Mouse (Mus musculus) retina, postnatal 1 day (tissue): ENCODE results near the gene Ppp1r13b.

Experiments
- DNase-seq: peaks from one replicate; pipeline ENCODE4 v3.0.0-alpha.2; 2012

The Ppp1r13b gene

GRCm38 (mm10) chr12:111916514-111917217 is 8.8 kb upstream of the Ppp1r13b start:
- DNase-seq = peak; percentile 40

GRCm38 (mm10) chr12:111915781-111916180 is 7.9 kb upstream of the Ppp1r13b start:
- DNase-seq = no peak

GRCm38 (mm10) chr12:111914031-111914430 is 6.1 kb upstream of the Ppp1r13b start:
- DNase-seq = no peak

DNA sequence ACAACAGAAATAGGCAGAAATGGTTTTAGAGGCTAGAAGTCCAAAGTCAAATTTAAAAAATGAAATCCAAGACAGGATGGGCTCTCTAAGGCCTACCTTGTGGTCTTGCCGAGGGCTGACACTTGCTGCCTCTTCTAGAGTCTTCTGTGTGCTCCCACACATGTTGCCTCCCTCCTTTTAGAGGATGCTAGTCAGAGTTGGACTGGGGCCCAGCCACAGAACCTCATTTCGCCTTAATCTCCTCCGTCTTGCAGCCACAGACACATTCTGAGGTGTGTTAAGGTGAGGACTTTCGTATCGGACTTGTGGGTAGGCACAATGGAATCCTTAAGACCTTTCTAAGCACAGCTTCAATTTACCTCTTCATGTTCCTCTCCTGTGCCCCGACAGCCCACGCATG is 4.9 kb upstream of the Ppp1r13b start:
- DNase-seq = no peak

- no peak for DNase-seq
Observed at GRCm38 (mm10) chr12:111911796-111912195, 3.9 kb upstream of the Ppp1r13b start.

DNA sequence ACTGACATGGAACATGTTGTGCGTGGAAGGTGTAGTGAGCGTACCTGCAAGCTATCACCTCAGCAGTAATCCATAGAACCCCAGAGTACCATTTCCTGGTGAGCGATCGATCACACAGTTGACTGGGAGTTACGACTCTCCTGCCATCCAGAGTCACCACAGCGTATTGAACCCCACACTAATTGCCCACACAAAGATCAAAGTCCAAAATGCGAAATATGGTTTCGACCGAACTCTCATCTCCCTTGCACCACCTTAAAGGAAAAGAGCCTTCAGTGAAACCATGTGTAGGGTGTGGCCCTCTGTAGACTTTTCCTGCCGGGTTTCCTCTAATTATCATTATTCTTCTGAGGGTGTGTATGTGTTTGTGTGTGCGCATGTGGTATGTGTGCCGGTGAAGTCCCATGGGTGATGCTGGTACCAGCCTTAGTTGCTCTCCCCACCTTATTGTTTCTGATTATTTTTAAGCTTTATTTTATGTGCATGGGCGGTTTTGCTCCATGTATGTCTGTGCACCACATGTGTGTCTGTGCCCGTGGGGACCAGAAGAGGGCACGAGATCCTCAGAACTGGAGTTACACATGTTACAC is 3.4 kb upstream of the Ppp1r13b start:
- no peak for DNase-seq

DNA sequence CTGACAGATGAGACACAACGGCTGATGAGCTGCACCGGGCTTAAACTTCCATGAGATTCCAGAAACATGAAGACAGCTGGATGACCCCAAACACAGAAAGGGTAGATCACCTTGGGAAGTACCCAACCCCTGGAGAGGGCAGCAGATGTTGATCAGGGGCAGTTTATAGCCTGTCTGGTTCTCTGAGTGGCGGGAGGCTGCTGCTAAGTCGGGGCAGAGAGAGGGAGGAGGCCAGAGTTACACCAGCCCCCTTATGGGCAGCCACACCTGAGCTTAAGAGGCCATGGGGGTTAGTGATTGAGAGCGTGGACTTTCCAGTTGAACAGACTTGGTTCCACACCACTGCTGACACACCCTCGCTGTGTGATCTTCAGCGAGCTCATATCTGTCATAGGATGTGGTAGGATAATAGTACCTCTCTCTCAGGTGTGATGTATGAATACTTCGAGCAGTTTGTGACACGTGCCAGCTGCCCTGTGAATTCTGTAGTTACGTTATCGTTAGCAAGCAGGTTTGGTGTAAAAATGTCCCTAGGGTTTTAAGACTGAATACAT is 1.2 kb upstream of the Ppp1r13b start:
- no peak for DNase-seq

DNA sequence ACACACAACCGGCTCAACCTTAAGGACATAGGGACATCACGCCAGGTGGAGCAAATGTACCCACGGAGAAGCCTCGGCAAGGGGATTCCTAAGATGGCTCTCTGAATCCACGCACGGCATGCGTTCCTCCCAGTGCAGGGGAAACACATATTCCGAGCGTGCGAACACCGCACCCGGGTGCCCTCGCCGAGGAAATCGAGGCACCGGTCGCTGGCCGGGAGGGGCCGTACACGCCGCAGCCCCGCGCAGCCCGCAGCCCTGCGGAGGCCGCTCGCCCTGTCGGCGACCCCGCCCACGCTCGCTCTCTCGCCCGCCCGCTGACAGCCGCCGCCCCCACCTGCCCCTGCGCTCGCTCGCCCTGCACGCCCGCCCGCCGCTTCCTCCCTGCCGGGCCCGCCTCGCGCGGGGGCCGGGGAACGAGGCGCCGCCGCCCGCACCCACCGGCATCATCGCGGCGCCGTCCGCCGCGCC is 454 bp downstream of the Ppp1r13b start:
- DNase-seq = peak; percentile 35

GRCm38 (mm10) chr12:111906309-111906875 is 1.5 kb downstream of the Ppp1r13b start:
- no peak for DNase-seq

DNA sequence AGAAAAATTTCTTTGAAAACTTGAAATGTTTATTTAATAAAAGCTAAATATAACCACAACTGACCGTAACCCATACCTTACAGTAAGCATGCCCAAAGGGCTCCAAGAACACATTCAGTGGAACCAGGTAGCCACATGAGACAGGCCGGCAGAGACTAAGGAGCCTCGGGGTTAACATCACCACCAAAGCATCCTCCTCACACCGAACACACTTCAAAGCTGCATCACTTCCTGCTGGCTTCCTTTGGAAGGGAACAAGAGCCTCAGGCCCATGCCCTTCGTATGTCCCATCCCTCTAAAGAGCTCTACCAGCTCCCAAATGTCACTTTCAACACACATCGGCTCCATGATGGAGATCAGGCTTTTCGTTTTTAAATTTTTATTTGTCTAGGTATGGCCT is 5.4 kb downstream of the Ppp1r13b start:
- DNase-seq = no peak

GRCm38 (mm10) chr12:111901105-111901875 is 6.6 kb downstream of the Ppp1r13b start:
- no peak for DNase-seq

DNA sequence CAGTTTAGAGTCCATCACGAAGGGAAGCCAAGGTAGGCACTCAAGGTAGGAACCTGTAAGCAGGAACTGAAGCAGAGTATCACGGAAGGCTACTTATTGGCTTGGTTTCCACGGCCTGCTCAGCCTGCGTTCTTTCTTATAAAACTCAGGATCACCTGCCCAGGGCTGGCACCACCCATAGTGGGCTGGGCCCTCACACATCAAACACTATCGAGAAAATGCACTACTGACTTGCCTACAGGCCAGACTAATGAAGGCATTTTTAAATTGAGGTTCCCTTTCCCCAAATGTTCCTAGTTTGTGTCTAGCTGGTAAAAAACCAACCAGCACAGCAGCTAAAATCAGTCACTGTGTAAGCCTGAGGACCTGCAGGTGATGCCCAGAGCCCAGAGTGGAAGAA is 8.3 kb downstream of the Ppp1r13b start:
- DNase-seq = no peak

DNA sequence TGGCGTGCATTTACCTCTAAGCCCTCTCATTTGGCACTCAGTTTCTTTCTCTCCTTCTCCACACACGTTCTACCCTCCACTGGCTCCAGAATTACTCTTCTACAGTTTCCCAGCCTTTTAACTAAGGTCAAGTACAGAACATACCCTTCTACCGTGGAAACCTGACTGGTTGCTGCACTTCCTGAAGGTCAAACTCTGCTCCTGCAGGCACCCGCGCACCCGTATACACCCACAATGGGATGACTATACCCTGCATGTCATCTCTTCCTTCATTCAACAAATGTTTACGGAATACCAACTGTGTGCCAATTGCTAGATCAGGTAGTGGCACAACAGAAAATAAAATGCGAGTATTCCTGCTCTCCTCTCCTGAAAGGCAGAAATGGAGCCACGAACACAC is 9.2 kb downstream of the Ppp1r13b start:
- DNase-seq = no peak

GRCm38 (mm10) chr12:111896908-111897661 is 10.8 kb downstream of the Ppp1r13b start:
- DNase-seq = no peak

DNA sequence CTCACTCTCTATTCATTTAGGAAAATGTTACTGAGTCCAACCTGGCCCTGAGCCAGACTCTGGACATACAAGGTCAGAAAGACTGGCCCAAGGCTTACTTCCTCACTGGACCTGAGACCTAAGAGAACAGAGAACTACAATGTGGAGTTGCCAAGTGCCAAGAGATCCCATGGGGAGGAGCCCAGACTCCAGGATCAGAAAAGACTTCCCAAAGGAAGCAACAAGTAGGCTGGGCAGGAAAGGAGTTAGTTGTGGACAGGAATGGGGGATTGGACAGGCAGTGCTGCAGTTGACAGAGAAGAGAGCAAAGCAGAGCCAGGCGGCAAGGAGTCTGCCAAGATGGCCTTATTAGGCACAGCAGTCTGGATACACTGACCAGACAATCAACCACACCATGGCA is 13.8 kb downstream of the Ppp1r13b start:
- no peak for DNase-seq

DNA sequence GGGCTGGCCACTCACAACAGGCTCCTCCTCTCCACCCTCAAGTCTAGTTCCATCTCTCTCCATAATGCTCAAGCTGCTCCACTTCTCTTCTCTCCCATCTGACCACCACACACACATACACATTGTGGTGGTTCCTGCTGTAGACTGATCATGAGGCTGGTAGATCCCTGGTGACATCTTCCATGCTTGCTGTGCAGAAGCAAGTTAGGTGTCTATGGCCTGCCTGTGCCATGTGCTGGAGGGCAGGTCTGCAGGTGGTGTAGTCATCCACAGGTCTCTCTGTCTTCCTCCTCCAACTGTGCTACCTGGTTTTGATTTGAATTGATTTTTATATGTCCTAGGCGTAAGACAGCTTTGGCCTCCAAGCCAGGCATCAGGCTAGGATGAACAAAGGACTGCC is 14.9 kb downstream of the Ppp1r13b start:
- no peak for DNase-seq

- DNase-seq = no peak
Observed at GRCm38 (mm10) chr12:111891800-111892199, 16.1 kb downstream of the Ppp1r13b start.

DNA sequence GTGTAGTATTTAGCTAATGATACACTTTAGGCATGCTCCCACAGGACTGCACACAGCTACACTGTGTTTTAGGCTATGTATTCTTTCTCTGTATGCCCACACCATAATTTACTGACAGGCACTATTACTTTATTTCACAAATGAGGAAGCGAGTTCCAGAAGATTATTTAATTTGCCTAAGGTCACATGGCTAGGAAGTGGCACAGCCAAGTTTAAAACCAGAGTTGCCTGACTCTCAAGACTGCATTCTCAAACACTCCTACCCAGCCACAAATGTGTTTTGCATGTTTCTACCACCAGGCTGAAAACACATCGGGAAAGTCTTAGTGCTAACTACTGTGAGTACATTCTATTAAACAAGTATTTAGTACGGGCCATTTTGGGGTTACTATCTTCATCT is 18.7 kb downstream of the Ppp1r13b start:
- DNase-seq = no peak

- no peak for DNase-seq
Observed at GRCm38 (mm10) chr12:111888303-111888864, 19.5 kb downstream of the Ppp1r13b start.

GRCm38 (mm10) chr12:111887005-111887404 is 20.9 kb downstream of the Ppp1r13b start:
- no peak for DNase-seq

GRCm38 (mm10) chr12:111882852-111883251 is 25.1 kb downstream of the Ppp1r13b start:
- no peak for DNase-seq

- DNase-seq = no peak
Observed at GRCm38 (mm10) chr12:111882022-111882421, 25.9 kb downstream of the Ppp1r13b start.
